Mouse (Mus musculus) layer of hippocampus, adult 2 months (tissue): Measurements from ENCODE around the gene Dkkl1. TPM values are rescaled to one million over a fixed set of nuclear protein-coding genes. Genes with fewer than 3 reads are reported as not detected.
A peak's percentile ranks its signal among the peaks of the same experiment; 100 is the strongest.

Experiments used
- DNase-seq, 2 experiments: peaks; one replicate each; pipeline ENCODE4 v3.0.0; 2022; ENCODE audit warnings: low spot score in 2 of 2
- H3K27ac ChIP-seq: fragments of 200-600 bp; 2 replicates; pipeline ENCODE4 v1.8.1; 2022
- H3K4me3 ChIP-seq: fragments of 200-600 bp; 2 replicates; pipeline ENCODE4 v1.8.1; 2022; ENCODE audit warnings: mild to moderate bottlenecking
- CTCF ChIP-seq: fragments of 200-600 bp; conservative IDR thresholded peaks from 2 replicates; pipeline ENCODE4 v1.8.1; 2022; ENCODE audit warnings: antibody characterized with exemption, mild to moderate bottlenecking, moderate library complexity
- microRNA-seq, 2 experiments: library from miRNA; unstranded; fragments of <30 nt; microRNA quantifications; one replicate each; pipeline ENCODE4 v1.2.0; 2021
- total RNA-seq, 2 experiments: library from RNA; stranded (reverse); gene quantifications; 2 replicates each; pipeline ENCODE4 v1.2.3; 2021

Gene Dkkl1
- total RNA-seq, 2 experiments from 2014 or later: 1.6 TPM

DNA sequence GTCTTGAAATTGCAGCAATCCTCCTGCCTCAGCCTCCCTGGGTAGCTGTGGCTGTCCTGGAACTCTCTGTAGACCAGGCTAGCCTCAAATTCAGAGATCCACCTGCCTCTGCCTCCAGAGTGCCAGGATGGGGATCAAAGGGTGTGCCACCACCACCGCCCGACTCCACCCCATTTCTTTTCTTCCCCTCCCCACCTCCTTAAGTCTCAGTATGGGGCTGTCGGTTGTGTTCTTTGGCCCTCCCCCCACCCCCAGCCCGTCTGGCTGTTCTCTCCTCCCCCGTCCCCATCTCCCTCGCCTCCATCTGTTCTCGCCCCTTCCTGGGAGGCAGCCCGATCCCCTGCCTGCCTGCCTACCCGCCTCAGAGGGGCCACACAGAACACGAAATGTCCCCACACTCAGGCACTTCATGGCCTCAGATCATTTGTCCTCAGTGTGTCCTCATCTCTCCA is 45.0 kb downstream of the Dkkl1 start:
- no peak for TF ChIP-seq CTCF
- H3K27ac ChIP-seq: peak overlapping the region; percentile 94
- peak overlapping the region; percentile 62 for H3K4me3 ChIP-seq
- DNase-seq: peak; percentile 72 to 75

DNA sequence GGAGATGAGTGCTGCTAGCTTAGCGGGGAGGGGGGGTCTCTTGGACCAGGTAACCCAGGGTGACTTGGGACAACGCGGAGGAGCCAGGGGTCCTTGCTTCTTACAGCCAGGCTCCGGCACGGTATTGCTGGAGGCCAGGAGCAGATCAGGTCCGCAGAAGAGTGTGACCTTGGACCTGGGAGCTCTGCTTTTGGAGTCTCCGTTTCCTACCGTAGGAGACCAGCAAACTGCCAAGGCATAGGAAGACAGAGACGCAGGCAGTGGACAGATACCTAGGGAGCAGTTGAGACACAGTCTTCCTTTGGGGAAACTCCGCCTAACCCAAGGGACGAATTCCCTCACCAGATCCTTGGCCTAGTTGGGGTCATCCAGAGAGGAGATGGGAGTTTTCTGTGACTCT is 46.2 kb downstream of the Dkkl1 start:
- no peak for TF ChIP-seq CTCF
- H3K27ac ChIP-seq: peak overlapping the region; percentile 94
- no peak for DNase-seq
- H3K4me3 ChIP-seq: peak overlapping the region; percentile 62

DNA sequence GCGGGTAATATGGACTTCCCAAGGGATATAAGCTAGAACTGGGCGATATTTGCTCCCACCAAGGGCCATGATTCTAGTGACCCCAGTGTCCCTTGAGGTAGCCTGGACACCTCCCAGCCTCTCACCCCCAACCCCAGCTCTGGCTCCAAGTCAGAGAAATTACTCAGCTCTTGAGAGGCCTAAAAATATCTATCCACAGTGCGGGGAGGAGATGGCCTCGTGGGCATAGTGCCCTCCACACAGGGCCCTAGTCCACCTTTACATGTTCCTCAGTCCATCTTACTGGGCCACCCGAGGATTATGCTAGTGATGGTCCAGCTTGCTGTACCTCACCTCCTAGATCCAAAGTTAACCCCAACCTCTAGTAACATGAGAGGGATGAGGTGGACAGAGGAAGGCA is 47.1 kb downstream of the Dkkl1 start:
- H3K4me3 ChIP-seq: peak overlapping the region; percentile 62
- no peak for TF ChIP-seq CTCF
- H3K27ac ChIP-seq: peak overlapping the region; percentile 94
- DNase-seq: no peak

DNA sequence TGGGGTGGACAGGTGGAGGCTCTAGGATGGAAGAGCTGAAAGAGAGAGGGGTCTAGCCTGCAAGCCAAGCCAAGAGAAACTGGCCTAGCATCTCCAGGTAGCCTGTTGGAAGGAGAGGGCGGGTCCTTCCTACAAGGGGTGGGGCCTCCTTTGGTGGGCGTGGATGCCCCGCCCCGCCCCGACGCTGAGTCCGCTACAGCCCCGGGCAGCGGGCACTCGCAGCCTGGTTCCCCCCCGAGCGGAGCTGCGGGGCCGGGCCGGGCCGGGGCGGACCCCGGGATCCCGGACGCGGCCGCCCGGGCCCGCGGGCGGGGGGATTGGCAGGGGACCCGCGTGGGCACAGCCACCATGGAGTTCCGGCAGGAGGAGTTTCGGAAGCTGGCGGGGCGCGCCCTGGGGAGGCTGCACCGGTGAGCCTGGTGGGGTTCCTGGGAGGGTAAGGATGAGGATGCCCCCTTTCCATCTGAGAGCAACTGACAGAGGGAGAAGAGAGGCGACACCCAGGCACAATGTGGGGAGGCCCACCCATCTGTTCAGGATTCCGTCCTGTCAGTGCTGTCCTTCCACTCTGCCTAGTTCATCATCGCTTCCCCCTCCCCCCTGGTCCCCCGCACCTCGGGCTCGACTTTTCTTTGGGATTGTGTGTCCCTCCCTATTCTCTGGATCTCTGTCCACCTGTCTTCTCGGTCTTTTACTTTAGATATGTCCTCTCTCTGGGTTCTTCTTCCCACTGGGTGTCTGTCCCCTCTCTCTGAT is 48.0 kb downstream of the Dkkl1 start, which contains the start of gene Slc17a7:
Gene Slc17a7 (plus strand): TSS at position 215 of the 756 bp plus-strand sequence.
- H3K4me3 ChIP-seq: peak within 1 kb of the TSS; percentile 62
- peak within 1 kb of the TSS; percentile 94 for H3K27ac ChIP-seq
- DNase-seq: peak in 1 of 2 experiments; percentile 67
- TF ChIP-seq CTCF: no peak

DNA sequence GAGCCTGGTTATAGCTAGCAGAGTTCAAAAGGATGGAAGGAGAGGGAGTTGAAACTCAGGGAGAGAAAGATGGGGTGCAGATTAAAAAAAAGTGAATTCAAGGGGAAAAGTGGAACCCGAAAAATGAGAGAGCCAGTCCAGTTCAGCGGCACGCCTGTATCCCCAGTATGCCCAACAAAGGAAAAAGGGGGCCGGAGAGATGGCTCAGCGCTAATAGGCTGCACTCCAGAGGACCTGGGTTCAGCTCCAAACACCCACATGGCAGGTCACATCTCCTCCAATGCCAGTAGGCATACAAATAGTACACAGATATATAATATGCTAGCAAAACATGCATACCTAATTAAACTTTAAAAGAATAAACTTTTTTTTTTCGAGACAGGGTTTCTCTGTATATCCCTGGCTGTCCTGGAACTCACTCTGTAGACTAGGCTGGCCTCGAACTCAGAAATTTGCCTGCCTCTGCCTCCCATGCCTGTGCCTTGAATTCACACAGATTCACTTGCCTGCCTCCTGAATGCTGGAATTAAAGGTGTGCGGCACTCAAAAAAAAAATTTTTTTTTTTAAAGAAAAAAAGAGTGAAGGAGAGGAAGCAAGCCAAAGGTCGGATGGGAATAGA is 48.8 kb downstream of the Dkkl1 start:
- TF ChIP-seq CTCF: no peak
- no peak for DNase-seq
- Histone ChIP-seq H3K27ac (peak overlapping the region; percentile 94), H3K4me3 (peak overlapping the region; percentile 62)

DNA sequence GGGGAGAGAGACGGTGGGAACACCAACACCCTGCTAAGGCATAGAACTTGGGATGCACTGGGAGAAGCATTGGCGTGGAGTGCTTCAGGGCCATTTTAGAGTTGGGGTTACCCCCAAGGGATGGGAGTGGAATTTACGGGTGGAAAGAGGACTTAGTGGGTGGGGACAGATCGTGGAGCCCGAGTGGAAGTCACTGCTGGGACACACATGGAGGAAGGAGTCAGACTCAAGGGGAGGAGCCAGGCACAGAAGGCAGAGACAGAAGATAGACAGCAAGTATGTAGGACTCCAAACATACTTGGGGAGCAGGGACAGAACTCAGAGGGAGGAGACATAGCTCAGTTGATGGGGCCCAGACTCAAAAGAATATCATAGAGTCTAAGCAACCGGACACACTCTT is 49.4 kb downstream of the Dkkl1 start:
- peak overlapping the region; percentile 94 for H3K27ac ChIP-seq
- DNase-seq: peak in 1 of 2 experiments; percentile 69
- TF ChIP-seq CTCF: no peak
- peak overlapping the region; percentile 50 for H3K4me3 ChIP-seq

DNA sequence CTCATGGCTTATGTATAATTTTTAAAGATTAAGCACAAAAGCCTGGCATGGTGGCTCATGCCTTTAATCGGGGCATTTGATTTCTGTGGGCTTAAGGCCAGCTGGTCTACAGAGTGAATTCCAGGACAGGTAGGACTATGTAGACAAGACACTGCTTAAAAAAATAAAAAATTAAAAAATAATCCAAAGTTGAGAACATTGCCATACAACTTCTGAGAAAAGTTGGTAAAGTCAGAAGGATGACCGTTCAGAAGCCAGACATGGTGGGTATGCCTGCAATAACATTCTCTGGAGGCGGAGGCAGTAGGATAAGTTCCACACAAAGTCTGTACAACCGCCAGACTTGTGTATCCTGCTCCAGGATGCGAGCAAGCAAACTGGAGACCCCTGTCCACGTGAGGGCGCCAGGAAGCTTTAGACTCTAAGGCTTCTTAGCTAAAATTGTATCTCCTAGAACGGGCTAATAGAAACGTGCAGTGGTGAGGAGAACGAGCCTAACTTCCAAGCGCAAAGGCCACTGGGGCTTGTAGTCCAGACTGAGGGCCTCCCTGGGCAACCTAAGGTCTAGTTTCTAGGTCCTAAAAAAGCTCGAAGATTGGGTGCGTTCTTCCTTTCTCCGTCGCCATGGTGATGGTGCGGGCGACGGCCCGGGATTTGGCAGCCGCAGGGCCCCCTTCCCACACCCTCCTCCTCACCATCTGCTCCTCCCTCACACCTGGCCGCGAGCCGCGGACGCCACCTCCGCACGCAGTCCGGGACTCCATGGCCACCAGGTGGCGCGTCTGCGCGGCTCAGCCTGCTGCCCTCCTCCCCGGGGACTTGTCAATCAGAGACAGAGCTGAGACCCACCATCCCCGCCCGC is 50.1 kb downstream of the Dkkl1 start:
- TF ChIP-seq CTCF: peak; percentile 85
- peak; percentile 95 to 97 for DNase-seq
- peak overlapping the region; percentile 50 for H3K4me3 ChIP-seq
- peak overlapping the region; percentile 94 for H3K27ac ChIP-seq

DNA sequence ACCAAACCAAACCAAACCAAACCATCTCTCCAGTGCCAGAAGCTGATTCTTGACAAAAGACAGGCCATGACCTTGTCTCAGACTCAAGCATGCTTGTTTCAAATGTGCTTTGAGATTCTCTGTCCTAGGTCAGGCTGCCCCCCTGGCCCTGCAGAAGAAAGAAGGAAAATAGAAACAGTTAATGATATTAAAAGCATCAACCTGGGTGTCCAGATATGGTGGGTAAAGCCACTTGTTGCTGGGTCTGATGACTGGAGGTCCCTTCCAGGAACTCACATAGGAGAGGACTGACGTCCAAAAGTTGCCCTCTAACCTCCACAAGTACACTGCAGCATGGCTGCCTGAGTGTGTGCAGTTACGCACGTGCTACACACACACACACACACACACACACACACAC is 51.1 kb downstream of the Dkkl1 start:
- Histone ChIP-seq H3K4me3 (no peak overlapping the region), H3K27ac (peak overlapping the region; percentile 43; the same call in 1 of the 2 replicates)
- no peak for TF ChIP-seq CTCF
- no peak for DNase-seq

DNA sequence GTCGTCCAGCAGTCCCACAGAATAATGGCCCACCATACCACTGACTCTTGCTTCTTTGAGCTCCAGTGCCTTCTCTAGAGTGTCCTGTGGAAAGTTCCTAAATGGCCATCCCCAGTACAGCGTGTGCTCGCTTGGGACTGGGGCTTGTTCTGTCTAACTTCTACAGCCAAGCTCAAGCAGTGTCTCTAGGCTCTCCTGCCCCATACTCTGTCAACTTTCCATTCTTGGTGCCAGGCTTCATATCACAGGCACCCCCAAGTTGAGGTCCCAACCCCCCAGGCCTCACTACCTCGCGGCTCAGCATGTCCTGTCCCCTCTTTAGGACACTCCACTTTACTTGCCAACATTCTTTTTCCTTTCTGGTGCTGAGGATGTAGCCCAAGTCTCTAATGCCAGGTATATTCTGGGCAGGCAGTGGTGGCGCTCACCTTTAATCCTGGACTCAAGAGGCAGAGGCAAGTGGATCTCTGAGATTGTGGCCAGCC is 51.6 kb downstream of the Dkkl1 start:
- no peak overlapping the region for H3K4me3 ChIP-seq
- no peak for TF ChIP-seq CTCF
- 0 out of 2 replicates have a peak overlapping the region, but pooled peaks have one; percentile 43 for H3K27ac ChIP-seq
- no peak for DNase-seq

DNA sequence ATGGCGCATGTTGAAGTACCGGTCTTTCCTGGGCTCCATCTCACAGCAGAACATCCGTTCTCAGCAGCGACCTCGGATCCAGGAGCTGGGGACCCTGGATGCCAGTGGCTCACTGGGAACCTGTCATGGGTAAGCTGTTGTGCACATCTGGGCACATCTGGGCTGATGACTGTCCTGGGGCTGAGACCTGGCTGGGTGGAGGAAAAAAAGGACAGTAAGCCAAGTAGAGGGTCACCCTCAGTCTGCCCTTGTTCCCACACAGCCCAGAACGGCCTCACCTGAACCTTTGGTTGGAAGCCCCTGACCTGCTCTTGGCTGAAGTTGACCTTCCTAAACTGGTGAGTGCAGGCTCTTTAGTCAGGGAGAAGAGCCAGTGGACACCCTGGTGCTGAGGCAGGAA is 53.0 kb downstream of the Dkkl1 start:
- no peak for TF ChIP-seq CTCF
- Histone ChIP-seq H3K4me3 (no peak overlapping the region), H3K27ac (no peak overlapping the region)
- DNase-seq: no peak

Small RNAs within 50 kb of the gene (microRNA-seq; reads per million reads assigned to microRNA genes)
- 0.55 to 1.6 reads per million in 2 experiments for gene Mir7055

Other genes starting within 250 kb of the Dkkl1 start
- gene Cpt1c, start 237.3 kb downstream of the Dkkl1 start, total RNA-seq: 100 to 1,000 TPM; 138 to 140 TPM
- 100 to 1,000 TPM; 165 to 171 TPM for gene Prmt1, start 225.6 kb downstream of the Dkkl1 start, total RNA-seq
- 10 to 100 TPM; 38.4 to 42.7 TPM for gene Irf3, start 214.5 kb downstream of the Dkkl1 start, total RNA-seq
- 1 to 10 TPM; 2.5 to 3.7 TPM for gene Bcl2l12, start 213.4 kb downstream of the Dkkl1 start, total RNA-seq
- 100 to 1,000 TPM; 166 to 168 TPM for gene Scaf1, start 195.8 kb downstream of the Dkkl1 start, total RNA-seq
- gene Rras, start 194.2 kb downstream of the Dkkl1 start, total RNA-seq: 10 to 100 TPM; 12.4 to 13.1 TPM
- 10 to 100 TPM; 77.6 to 81.4 TPM for gene Prr12, start 159.3 kb downstream of the Dkkl1 start, total RNA-seq
- gene Nosip, start 149.7 kb downstream of the Dkkl1 start, total RNA-seq: 10 to 100 TPM; 54.2 to 57.7 TPM
- gene Prrg2, start 149.5 kb downstream of the Dkkl1 start, total RNA-seq: 1 to 10 TPM; 5.7 to 8.4 TPM
- 10 to 100 TPM in 1 of 2 experiments, 1 to 10 TPM in 1; 7.5 to 11.7 TPM for gene Rcn3, start 119.9 kb downstream of the Dkkl1 start, total RNA-seq
- 10 to 100 TPM; 17.8 to 19.0 TPM for gene Fcgrt, start 108.3 kb downstream of the Dkkl1 start, total RNA-seq
- 100 to 1,000 TPM; 436 to 442 TPM for gene Rps11, start 87.7 kb downstream of the Dkkl1 start, total RNA-seq
- gene Rpl13a, start 83.4 kb downstream of the Dkkl1 start, total RNA-seq: 100 to 1,000 TPM; 808 to 856 TPM
- gene Gm45713, start 75.9 kb downstream of the Dkkl1 start, total RNA-seq: not detected
- 1 to 10 TPM; 9.4 TPM for gene Flt3l, start 75.7 kb downstream of the Dkkl1 start, total RNA-seq
- gene Pih1d1, start 57.8 kb downstream of the Dkkl1 start, total RNA-seq: 10 to 100 TPM; 43.0 to 46.1 TPM
- 10 to 100 TPM; 13.2 to 13.3 TPM for gene Aldh16a1, start 57.6 kb downstream of the Dkkl1 start, total RNA-seq
- 1,000 to 10,000 TPM; 1,342 to 1,423 TPM for gene Slc17a7, start 48.2 kb downstream of the Dkkl1 start, total RNA-seq
- under 1 TPM in 1 of 2 experiments, not detected in 1; 0.20 TPM for gene Gfy, start 32.6 kb downstream of the Dkkl1 start, total RNA-seq
- gene Pth2, start 31.2 kb downstream of the Dkkl1 start, total RNA-seq: not detected
- gene Ccdc155, start 7.3 kb downstream of the Dkkl1 start, total RNA-seq: 1 to 10 TPM; 3.5 to 3.9 TPM
- gene Tead2, start 3.6 kb upstream of the Dkkl1 start, total RNA-seq: 1 to 10 TPM; 4.3 to 5.7 TPM
- gene Cd37, start 27.0 kb upstream of the Dkkl1 start, total RNA-seq: 1 to 10 TPM; 3.7 to 5.5 TPM
- gene Slc6a16, start 28.9 kb upstream of the Dkkl1 start, total RNA-seq: 1 to 10 TPM; 1.7 to 2.8 TPM
- not detected for gene Slc6a21, start 65.4 kb upstream of the Dkkl1 start, total RNA-seq
- gene Trpm4, start 121.6 kb upstream of the Dkkl1 start, total RNA-seq: 10 to 100 TPM; 12.8 to 16.5 TPM
- gene Hrc, start 123.1 kb upstream of the Dkkl1 start, total RNA-seq: under 1 TPM; 0.22 to 0.33 TPM
- gene Ppfia3, start 154.9 kb upstream of the Dkkl1 start, total RNA-seq: 100 to 1,000 TPM; 133 to 138 TPM
- 100 to 1,000 TPM; 138 to 146 TPM for gene Lin7b, start 158.4 kb upstream of the Dkkl1 start, total RNA-seq
- gene Snrnp70, start 183.6 kb upstream of the Dkkl1 start, total RNA-seq: 100 to 1,000 TPM; 456 to 514 TPM
- gene Kcna7, start 193.5 kb upstream of the Dkkl1 start, total RNA-seq: not detected
- not detected for gene Ntf5, start 201.5 kb upstream of the Dkkl1 start, total RNA-seq
- gene Lhb, start 208.7 kb upstream of the Dkkl1 start, total RNA-seq: not detected
- gene Gys1, start 222.7 kb upstream of the Dkkl1 start, total RNA-seq: 10 to 100 TPM; 16.1 to 20.3 TPM
- 10 to 100 TPM; 35.0 to 37.2 TPM for gene Ruvbl2, start 225.9 kb upstream of the Dkkl1 start, total RNA-seq
- 100 to 1,000 TPM; 186 to 204 TPM for gene Ftl1, start 247.7 kb upstream of the Dkkl1 start, total RNA-seq